Mouse (Mus musculus): ENCODE data around the gene Dlg5.

Dlg5 gene

DNA sequence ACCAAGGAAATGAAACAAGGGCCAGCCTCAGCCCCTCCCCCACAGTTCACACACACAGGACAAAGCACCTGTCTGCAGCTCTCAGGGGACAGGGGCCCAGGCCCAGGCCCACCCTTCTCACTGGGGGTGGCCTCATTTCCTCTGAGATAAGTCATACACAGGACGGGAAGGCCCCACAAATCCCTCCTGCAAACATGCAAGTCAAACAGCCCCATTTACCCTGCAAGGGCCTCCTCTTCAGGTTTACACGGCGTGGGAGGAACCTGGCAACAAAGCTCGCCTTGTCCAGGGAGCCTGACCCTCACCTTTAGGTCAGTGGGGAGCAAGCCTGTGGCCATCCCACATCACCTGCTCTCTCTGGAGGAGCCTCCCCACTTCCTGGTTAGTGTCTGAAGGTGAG is 60.2 kb downstream of the Dlg5 start:
- DNase-seq (ENCODE audit: low spot score), result no peak

DNA sequence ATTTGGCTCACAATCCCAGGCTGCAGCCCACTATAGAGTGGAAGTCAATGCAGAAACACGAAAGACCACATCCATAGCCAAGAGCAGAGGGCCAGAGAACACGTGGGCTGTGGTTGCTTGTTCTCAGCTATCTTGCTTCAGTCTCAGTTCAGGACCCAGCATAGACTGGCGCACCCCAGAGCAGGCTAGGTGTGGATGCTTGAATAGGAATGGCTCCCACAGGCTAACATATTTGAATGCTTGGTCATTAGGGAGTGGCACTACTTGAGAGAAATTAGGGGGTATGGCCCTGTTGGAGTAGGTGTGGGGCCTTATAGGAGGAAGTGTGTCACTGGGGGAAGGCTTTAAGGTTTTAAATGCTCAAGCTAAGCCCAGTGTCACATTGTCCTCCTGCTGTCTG is 62.8 kb downstream of the Dlg5 start:
- no peak for DNase-seq (ENCODE audit: low spot score)

DNA sequence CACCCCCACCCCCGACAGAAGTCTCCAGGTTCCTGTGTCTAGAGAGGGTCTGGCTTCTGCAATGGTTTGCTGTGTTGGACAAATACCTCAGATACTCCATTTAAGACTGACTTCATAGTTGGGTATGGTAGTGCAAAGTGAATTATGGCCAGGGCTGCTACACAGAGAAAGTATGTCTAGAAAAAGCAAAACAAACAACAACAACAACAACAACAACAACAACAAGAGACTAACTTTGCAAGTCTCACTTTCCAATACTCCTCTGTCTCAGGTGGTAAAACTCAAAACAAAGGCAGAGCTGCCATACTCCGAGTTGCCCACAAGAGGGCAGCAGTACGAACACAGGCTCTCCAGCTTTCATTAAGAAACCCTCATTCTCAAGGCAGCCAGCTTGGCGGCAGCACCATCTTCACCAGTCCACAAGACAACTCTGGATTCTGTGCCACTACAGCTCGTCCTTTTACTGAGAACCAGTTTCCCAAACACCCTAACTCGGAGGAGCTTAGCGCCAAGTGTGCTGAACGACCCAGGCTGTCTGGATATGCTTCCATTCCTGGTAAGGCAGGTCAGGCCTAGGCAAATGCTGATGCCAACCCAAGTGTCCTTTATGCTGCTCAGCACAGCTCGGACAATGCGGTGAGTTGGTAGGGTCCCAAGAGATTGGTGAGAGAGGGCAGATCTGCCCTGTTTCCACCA is 63.8 kb downstream of the Dlg5 start:
- DNase-seq (ENCODE audit: low spot score), result peak; percentile 79

DNA sequence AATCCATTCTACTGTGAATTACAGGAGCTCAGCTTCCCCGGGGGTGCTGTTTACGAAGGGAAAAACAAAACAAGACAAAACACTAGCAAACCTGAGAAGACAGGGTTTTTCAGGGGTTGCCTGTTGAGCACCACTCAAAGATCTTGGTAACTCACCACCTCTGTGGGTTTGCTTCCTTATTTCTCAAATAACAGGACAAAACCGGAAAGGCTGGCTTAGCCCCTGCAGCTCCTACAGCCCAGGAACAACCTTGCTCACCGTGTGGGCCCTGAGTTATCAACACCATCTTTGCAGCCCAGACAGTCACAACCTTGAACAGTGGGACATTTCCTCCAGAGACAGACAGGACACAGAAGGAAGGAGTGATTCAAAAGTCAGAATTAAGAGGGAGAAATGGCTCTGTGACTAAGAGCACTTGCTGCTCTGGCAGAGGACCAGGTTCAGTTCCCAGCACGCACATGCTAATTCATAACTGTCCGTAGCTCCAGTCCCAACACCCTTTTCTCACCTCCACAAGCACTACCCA is 66.2 kb downstream of the Dlg5 start:
- no peak for DNase-seq (ENCODE audit: low spot score)

DNA sequence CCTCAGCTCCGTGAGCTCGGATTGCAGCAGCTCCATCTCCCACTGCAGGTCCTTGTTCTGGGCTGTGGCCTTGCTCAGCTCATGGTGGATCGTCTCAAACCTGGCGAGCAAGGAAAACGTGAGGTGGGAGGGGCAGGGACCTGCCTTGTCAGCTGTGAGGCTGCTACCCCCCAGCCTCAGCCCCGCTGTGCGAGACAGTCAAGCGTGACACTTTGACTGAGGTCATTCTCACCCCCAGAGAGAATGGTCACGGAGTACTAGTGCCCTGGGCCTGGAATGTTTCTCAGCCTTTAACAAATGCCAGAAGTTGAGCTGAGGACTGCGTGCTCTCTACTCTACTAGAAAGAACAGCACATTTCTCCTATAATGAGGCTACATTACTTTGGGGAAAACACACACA is 69.1 kb downstream of the Dlg5 start:
- DNase-seq (ENCODE audit: low spot score), result no peak

DNA sequence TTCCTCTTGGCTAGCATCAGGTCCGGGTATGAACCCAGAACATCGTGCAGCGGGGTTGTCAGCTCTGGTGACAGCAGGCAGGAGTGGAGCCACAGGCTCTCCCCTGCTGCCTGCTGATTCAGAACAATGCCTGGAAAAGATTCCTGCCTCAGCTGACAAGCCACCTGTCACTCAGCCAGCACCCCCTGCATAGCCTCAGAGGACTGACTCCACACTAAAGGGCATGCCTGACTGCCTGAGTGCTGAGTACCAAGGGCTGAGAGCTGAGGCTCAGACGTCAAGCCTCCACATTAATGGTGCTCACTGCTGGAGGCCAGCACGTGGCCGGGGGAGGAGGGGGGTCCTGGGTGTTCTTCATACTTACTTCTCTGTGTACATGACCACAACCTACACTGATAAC is 72.4 kb downstream of the Dlg5 start:
- DNase-seq (ENCODE audit: low spot score), result no peak

DNA sequence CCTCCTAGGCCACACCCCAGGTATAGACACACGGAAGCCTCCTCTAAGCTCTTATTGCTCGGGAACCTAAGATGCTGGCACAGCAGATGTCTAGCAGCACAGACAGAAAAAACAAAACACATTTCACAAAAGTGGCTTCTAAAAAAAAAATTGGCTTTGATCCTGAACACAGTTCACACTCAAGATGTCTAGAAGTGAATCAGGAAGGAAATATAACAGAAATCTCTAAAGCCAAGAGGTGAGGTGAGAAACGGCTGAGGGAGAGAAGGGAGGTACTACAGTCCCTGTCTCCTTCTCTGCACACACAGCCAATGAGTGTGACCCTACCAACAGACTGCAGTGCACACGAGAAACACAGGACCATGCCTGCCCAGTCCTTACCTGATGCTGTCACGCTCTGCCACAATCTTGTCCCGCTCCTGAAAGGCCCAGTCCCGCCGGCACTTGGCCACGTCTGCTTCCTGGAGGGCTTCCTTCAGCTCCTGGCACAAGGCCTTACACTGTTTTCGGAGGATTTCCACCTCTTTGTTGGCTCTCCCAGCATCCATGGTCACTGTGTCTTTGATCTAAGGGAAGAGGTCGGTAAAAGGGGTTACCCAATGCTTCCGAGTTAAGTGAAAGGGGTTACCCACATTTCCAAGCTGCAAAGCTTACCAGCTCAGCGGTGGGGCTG is 73.9 kb downstream of the Dlg5 start:
- DNase-seq (ENCODE audit: low spot score), result no peak

DNA sequence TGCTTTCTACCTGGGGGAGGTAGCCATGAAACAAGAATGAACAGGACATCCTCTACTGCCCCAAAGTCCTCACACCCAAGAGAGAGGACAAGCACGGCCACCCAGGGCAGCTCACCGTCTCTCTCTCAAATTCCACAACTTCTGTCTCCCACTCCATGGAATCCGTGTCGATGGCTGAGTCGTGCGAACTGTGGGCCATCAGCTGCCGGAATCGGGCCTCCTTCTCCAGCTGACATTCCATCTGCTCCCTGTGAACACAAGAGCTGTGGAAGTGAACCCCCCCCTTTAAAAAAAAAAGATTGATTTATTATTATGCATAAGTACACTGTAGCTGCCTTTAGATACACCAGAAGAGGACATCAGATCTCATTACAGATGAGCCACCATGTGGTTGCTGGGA is 79.7 kb downstream of the Dlg5 start:
- DNase-seq (ENCODE audit: low spot score), result no peak

DNA sequence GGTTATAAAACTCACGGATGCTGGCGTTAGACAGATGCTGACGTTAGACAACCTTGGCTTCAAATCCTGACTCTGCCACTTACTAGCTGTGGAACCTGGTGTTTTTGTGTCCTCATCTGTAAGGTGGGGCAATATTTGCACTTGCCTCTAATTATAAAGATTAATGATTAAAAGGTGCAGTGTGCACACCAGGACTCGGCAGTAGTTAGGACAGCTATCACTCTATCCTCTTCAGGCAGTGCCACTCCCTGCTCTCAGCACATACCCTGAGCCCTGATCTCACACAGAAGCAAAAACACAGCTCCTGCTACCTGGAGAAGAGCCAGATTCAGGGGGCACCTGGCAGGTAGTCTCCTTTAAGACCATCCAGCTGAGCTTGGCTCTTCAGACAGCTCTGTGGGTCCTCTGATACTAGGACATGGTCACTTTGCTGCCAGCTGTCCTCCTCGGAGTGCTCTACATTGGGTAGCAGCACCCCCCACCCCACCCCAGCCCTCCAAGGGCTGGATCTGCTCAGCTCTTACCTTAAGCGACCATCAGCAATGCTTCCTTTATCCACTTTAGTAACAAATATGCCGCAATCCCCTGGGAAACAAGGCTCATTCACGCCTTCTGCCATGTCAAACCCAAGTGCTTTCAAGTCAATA is 80.9 kb downstream of the Dlg5 start:
- DNase-seq (ENCODE audit: low spot score), result no peak

DNA sequence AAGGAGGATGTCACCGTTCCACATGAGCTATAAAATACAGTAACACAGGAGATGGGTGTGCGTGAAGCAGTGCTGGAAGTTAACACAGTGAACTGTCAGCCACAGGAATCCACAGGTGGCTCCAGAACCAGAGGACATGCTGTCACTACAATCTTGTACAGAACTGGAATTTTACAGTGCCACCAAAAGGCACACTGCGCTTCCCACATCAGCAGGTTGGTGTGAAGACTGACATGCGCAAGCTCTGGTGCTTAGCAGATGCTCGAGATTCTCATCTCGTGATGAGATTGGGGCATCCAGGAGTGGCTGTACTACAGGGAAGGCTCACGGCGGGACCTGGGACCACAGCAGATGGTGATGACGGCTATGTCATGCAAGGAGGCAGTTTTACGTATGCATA is 82.9 kb downstream of the Dlg5 start:
- DNase-seq (ENCODE audit: low spot score), result no peak

DNA sequence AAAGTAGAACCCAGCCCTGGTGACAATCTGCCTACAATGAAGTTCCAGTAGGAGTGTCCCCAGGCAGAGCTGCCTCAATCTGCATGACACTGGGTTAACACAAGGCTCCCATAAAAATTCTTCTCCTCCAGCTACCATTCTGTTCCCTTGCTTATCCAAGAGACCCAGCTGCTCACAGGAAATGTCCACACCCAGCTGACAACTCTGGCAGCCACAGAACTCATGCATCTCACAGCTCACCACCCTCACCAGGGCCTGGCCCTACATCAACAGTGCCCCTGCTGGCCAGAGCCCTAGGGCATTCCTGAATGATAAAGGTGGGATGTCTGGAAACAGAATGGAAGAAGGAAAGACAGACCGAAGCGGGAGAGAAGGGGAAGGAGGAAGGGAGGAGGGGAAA is 96.8 kb downstream of the Dlg5 start:
- DNase-seq (ENCODE audit: low spot score), result no peak

DNA sequence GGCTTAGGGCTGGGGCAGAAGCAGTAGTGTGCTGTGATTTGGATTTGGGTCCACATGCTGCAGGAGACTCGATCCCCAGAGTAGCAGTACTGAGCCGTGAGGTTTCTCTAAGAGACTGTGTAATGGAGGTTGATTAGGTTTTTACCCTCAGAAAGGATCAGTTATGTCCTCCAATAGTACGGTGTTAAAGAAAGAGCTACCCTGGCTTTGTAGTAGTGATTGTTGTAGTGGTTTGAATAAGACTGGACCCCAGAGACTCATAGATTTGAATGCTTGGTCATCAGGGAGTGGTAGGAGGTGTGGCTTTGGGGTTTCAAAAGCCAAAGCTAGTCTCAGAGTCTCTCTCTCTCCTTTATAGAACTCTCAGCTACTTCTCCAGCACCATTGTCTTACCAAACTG is 100.9 kb downstream of the Dlg5 start:
- DNase-seq (ENCODE audit: low spot score), result no peak

DNA sequence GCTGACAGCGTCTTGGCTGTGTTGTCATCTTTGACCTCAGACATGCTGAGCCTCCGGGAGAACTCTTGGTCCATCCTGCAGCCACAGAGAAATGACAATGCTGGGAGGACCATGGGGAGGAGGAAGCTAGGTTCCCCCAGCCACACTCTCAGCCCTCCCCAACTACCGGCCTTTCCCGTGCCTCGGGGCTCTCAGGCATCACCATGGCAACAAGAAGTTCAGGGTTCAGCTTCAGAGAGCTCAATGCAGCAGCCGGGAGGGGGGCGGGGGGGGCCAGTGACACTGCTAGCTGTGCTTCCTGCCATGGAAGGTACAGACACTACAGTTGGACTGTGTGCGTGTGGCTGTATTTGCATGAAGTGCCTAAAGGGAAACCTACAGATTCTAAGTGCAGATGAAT is 101.3 kb downstream of the Dlg5 start:
- no peak for DNase-seq (ENCODE audit: low spot score)

DNA sequence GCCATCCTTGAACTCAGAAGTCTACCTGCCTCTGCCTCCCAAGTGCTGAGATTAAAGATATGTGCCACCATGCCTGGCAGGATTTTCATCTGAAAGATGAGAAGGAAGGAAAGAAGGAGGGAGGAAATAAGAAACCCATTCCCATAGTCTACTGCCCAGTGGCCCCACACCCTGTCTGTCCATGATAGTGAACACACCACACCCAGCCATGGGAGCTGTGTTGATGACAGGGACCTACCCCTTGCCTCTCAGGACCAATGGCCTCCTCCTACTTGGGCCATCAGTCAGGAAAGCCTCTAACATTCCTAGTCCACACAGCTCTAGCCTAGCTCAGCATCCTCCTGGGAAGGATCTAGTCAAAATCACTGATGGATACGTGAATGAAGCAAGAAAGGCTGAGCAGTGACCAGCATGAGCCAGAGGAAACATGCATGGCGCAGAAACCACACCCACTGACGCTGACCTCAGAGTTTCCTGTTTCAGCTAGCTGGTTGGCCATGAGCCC is 102.7 kb downstream of the Dlg5 start:
- no peak for DNase-seq (ENCODE audit: low spot score)

DNA sequence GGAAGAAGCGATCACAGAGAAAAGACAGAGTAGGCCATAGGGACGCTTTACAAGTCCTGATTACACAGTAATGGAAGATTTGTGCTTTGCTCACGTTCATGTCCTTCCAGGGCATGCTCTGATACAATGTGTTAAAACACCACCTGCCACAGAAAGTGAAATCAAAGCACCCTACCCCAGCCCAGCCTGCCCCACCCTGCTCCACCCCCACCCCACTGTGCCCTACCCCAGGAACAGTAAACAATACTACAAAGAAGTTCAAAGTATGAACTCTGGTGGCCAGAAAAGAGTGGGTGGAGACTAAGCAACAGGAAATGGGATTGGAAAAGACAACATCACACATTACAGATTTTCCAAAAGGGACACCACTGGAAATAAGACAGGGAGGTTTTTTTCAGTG is 104.0 kb downstream of the Dlg5 start:
- DNase-seq (ENCODE audit: low spot score), result no peak

DNA sequence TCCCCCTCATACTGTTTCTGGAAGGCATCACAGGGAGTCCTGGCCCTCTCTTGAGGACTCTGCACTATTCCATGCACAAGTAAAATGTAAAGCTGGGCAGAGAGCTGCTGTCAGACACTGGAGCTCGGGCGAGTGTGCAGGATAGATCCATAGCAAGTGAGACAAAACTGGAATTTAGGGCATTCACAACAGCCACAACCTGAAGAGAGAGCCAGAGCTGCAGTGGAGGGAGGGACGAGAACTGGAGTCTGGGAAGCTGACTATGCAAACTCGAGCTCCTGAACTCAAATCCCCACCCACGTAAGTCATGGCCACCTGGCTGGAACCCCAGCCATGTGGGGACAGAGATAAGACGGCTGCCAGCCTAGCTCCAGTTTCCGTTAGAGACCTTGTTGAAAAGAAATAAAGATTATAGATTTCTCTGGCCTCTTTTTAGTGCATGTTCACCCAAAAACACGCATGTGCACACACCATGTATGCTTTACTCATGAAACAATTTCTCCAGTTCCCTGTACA is 105.4 kb downstream of the Dlg5 start:
- no peak for DNase-seq (ENCODE audit: low spot score)

DNA sequence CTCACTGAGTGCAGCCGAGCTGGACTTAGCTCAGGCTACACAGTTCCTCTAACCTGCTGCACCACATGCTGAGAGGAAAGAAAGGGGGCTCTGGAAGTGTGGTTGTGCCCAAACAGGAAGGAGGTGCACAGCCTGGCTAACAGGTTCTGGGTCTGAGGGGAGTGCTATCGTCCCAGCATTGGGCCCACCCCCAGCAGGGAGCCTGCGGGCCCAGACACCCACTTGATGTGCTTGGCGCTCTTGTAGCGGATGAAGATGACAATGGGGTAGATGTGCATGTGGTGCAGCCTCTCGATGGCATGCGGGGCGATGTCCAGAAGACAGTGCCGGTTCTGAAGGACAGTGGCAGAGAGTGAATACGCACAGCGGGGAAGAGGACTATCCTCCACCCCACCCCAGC is 108.8 kb downstream of the Dlg5 start:
- DNase-seq (ENCODE audit: low spot score), result no peak

DNA sequence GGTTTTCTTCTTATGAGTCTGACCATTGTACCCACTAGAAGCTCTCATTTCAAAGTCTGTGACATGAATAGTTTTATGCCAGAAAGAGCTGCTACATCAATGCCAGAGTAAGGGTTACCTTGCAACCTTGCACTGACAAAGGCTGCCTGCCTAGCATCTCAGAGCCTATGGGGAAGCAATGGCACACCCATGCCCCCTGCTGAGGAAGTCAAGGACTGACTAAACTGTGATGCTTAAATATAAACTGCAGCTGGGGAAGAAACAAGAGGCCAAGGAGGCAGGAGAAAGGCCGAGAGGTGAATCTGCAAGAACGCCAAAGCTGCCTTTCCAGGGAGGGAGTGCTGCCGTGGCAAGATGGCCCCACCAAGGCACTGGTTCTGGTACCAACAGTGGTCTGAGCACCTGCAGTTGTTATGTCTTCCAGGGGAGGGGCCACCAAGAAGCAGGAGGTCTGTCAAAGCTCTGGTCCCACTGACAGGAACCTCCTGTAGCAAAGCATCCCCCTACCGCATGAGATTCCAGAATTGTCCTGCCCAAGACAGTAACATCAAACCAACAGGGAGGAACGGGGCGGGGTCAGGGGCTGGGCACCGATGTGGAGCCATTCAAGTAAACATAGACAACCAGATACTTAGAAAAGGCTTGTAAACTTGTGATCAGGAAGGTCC is 111.0 kb downstream of the Dlg5 start:
- no peak for DNase-seq (ENCODE audit: low spot score)

DNA sequence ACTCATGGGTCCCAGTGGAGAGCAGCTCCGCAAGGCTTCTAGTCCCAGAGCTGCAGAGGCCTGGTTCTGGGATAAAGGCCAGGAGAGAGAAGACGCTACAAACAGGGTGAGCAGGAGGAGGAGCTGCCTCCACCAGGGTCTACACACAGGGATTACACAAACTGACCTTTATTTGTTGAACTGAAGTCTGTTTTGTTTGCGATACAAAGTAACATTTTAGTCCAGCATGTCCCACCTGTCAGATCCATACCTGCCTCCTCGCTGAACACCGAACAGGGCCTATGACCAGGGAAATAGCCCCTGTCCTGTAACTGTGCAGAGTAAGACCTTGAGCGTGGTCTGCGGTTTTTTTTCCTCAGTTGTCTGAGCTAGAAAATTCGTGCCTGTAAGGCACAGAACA is 111.9 kb downstream of the Dlg5 start:
- DNase-seq (ENCODE audit: low spot score), result no peak

DNA sequence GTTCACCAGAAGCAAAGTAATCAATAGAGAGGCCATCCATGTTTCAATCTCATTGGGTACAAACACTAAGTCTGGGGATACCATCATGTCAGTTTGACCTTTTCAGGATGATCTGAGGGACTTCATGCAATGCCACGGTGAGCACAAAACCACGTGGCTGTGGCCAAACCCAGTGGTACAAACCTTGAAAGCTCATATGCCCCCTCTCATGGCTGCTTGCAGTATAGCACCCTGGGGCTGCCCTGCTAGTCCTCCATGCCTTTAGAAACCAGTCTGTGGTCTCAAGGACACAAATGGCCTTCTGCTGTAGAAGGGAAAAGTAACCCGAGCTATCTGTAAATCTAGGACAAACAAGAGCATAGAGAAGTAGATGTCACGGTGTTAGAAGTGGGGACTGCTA is 113.6 kb downstream of the Dlg5 start:
- peak; percentile 24 for DNase-seq (ENCODE audit: low spot score)

DNA sequence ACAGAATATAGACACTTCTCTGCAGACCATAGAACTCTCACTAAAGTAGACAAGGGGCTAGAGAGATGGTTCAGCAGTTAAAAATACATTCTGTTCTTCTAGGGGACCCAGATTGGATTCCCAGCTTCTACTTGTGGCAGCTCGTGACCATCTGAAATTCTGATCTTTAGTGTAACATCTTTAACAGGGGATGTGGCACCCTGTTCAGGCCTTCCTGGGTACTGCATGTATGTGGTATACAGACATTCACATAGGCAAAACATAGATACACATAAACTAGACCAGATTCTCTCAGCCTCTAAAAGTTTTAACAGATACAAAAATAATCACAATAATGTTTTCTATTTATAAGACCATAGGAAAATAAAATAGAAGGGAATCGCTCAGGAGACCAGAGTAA is 120.7 kb downstream of the Dlg5 start:
- no peak for DNase-seq (ENCODE audit: low spot score)

DNA sequence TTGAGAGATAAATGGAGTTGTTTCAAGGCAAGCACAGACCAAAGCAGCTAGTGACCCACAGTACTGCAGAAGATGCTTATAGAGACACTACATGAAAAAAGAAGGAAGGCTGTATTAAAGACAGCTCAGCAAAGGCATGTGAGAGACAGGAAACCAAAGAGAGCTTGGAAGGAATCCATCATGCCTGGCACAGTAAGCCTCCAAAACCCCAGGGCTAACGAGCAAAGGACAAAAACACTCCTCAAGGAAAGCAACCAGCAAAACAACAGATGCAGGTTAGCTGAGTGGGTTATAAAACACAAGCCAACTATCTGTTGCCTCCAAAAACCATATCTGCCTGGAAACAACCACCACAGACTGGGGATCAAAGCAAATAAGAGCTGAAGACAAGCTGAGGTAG is 121.5 kb downstream of the Dlg5 start:
- no peak for DNase-seq (ENCODE audit: low spot score)
